Mouse (Mus musculus): ENCODE measurements around the gene Ropn1.
A peak's percentile ranks its signal among the peaks of the same experiment; 100 is the strongest.
"Not testable (repeated sequence)": the region's sequence is repeated elsewhere in the genome, so short reads cannot be mapped to it uniquely, and the experiment has no call there.

Ropn1 gene

GRCm38 (mm10) chr16:34690334-34691144 is 40.8 kb downstream of the Ropn1 start, which contains the start of gene Ccdc14:
TSS of gene Ccdc14 (plus strand) at chr16:34690616.
- peak; percentile 81 for DNase-seq (ENCODE audit: low spot score)

- DNase-seq (ENCODE audit: low spot score): no peak
These were observed 41.4 kb downstream of the Ropn1 start for GRCm38 (mm10) chr16:34691156-34691555.

- DNase-seq (ENCODE audit: low spot score): no peak
These were observed 44.8 kb downstream of the Ropn1 start for GRCm38 (mm10) chr16:34694477-34694876.

DNA sequence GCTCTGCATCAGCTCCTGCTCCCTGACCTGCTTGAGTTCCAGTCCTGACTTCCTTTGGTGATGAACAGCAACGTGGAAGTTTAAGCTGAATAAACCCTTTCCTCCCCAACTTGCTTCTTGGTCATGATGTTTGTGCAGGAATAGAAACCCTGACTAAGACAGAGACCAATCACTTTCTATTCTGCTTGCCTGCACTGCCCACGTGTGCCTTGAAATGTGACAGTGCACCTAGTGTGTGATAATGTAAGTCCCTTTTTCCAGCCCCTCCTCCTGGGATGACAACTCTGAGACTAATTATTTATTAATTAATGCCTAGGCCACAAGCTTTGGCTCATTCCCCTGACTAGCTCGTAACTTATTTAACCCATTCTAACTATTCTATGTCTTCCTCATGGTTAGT is 49.0 kb downstream of the Ropn1 start:
- DNase-seq (ENCODE audit: low spot score): not testable (repeated sequence)

DNA sequence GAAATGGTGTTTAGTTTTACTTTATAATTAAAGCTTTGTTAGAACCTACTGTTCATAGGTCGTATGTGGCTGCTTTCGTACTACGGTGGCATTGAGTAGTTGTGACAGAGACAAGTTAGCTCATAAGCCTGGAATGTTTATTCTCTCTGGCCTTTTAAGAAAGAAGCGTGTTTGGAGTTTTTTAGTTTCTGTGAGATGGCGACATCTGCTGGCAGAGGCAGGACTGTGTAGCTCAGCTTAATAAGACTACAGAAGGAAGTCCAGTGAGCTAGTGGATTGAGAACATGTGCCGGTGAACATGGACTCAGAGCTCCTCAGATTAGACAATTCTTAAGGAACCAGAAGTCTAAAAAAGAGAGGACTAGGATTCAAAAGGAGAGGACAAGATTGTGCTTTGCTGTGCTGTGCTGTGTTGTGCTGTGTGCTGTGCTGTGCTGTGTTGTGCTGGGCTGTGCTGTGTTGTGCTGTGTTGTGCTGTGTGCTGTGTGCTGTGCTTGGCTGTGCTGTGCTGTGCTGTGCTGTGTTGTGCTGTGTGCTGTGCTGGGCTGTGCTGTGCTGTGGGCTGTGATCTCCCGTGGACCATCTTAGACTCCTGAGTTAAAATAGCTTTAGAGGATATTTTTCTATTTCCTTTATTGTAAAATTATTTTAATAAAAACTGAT is 50.6 kb downstream of the Ropn1 start:
- DNase-seq (ENCODE audit: low spot score): peak; percentile 65

- DNase-seq (ENCODE audit: low spot score): no peak
These were observed 51.1 kb downstream of the Ropn1 start for GRCm38 (mm10) chr16:34700828-34701216.

GRCm38 (mm10) chr16:34706019-34706418 is 56.3 kb downstream of the Ropn1 start:
- DNase-seq (ENCODE audit: low spot score): no peak

DNA sequence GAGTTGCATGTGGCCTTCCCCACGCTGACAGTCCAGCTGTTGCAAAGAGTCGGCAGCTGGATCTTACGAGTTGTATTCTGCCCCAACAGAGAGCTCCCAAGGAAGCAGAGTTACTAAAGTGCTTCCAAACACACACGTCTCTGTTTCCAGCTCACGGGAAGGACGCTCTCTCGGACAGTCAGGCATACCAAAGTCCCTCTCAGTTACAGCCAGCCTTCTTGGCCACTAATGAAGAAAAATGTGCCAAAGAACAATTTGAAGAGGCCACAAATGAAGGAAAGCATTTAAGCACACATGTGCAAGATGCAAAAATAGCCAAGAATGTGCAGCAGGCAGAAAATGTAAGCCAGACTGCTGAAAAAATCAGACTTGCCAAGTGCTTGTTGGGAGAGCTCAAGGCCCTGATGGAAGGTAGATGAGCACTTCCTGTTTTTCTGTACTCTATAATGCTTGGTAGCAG is 56.8 kb downstream of the Ropn1 start:
- DNase-seq (ENCODE audit: low spot score): no peak

DNA sequence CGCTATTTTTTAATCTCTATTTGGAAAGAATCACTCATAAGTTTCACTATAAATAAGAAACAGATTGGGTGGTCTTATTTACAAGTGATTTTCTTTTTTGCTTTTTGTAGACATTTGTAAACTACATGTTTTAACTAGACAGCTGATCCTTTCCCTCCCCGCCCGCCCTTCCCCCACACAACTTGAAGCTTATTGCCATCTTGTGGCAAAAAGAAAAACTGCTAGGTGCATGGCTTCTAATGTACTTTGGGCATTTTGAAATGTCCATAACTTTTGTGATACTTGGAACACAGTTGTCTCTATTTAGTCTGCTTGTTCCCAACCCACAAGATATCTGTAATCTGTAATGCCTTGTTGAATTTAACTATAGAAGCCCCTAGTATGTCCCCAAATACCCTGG is 61.8 kb downstream of the Ropn1 start:
- DNase-seq (ENCODE audit: low spot score): no peak

GRCm38 (mm10) chr16:34725156-34725555 is 75.4 kb downstream of the Ropn1 start:
- no peak for DNase-seq (ENCODE audit: low spot score)
